Mouse (Mus musculus) adrenal gland, adult 8-10 months (tissue): ENCODE results near the gene Skap2. TPM values are rescaled to one million over a fixed set of nuclear protein-coding genes. Genes with fewer than 3 reads are reported as not detected.
A peak's percentile ranks its signal among the peaks of the same experiment; 100 is the strongest.

Source experiments
- DNase-seq: peaks from one replicate; pipeline ENCODE4 v3.0.0; 2022
- total RNA-seq, 4 experiments: library from RNA; stranded (reverse); gene quantifications; 2 replicates each; pipeline ENCODE4 v1.2.4; 2022

Gene Skap2
- total RNA-seq, 4 experiments from 2014 or later, result 43.7 to 73.2 (median 54.2) TPM

DNA sequence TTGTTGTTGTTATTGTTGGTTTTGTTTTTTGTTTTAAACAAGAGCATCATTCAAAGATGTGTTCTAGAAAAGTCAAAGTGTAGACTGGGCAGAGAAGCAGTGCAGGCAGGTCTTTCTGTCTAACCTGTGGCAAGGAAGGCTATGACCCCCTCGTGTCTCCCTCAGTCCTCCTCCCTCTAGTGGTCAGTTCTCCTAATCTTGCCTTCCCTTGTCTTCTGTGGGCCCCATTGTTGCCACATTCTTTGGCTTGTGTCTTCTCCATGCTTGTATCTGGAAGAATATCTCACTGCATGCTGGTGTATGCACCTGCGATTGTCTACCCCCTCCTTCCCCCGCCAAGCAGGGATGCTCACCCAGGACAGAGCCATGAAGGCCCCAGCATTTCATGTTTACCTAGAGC is 174.2 kb downstream of the Skap2 start:
- no peak for DNase-seq

GRCm38 (mm10) chr6:51833362-51833761 is 179.0 kb downstream of the Skap2 start:
- DNase-seq, result no peak

- no peak for DNase-seq
These were observed 186.7 kb downstream of the Skap2 start for GRCm38 (mm10) chr6:51825621-51826021.

DNA sequence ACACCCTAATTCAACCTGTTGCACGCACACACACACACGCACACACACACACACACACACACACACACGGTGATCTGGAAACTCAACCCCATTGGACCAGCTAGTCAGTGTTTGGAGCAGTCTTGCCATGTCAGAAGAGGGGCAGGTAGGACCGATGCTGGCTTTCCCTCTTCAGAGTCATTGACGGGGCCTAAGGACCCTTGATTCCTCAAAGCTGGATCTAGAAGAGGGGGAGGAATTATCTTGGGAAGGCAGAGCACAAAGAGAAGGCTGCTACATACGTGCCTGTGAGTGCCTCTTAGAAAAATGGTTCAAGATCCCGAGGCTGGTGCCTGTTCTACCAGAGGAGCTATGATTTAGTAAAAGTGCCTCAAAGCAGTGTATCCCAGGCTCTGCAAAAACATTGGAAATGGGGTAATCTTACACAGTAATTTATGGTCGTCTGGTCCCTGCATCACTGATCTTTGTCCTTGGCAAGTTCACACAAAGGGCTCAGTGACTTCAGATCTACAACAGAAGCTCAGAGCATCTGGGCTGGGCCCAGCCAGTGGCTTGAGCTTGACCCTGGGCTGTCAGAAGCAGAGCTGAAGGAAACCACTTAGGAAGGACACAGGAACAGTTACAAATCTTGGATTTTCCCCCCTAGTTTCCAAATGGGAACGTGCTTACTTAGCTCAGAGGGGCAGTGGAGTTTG is 188.1 kb downstream of the Skap2 start:
- DNase-seq, result peak; percentile 79

DNA sequence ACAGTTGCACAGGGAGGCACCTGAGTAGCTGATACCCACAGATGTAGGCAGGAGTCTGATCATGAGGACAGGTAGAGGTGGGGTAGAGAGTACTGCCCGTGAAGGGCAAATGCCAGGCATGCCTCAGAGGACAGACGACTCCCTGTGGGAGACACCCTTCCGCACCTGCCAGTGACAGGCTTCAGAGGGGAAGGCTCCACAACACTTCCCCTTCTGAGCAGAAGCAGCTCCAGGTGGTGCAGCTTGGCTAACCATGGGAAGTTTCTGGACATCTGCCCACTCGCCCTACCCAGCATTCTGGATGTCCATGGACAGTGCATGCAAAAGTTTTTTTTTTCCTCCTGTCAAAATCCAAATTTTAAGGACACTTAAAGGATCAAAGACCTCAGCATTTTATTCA is 190.3 kb downstream of the Skap2 start:
- no peak for DNase-seq

- no peak for DNase-seq
These were observed 191.5 kb downstream of the Skap2 start for GRCm38 (mm10) chr6:51820853-51821252.

DNA sequence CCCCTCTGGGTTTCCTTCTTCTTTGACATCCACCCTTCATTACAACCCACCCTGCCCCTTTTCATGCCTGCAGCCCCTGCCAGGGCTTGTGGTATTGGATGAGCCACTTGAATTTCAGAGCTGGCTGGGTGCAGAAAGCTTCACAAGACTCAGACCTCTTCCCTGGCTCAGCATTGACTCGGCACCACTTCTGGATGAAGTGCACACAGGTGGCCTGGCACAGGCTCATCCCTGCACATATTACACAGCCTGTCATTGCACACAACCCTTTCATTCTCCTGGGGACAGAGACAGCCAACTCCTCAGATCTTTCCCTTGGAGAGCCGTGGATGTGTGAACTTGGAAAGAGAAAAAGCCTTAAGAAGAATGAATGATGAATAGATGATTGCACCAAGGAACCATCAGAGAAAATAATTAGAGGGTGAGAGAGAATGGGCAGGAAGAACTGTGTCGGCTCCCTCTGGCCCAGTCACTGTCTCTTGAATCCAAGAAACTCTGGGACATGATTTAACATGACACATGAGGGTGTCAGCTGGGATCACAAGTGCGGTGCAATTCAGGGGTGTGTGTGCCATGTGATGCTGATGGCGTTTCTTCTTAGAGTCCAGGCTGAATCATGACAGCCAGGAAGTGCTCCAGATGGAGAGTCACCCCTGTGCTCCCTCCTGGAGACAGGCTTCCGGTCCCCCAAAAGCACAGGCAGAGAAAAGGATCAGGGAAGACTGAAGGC is 195.3 kb downstream of the Skap2 start:
- DNase-seq, result no peak

GRCm38 (mm10) chr6:51810906-51811305 is 201.4 kb downstream of the Skap2 start:
- no peak for DNase-seq

- no peak for DNase-seq
These were observed 203.1 kb downstream of the Skap2 start for GRCm38 (mm10) chr6:51809164-51809824.

DNA sequence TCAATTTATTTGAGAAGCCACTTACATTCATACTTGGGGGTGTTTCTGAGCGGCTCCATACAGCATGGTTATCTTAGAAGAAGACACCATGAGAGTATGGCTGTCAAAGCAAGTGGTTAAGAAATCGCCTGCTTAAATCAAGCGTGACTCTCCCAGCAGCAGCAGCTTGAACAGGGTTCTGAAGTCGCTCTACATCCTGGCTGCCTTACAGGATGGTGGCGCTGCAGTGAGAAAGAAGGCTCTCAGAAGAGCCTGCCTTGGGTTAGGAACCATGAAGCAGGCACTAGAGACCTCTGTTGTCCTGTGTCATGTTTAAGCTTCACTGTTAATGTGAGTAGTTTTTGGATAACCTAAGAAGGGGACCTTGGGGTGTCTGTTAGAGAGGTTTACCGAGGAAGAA is 204.3 kb downstream of the Skap2 start:
- no peak for DNase-seq

Other genes with a start within 250 kb of the Skap2 start
- 1 to 10 TPM in 1 of 4 experiments, under 1 TPM in 3; 0.23 to 1.1 (median 0.83) TPM for gene Hoxa1, start 145.8 kb upstream of the Skap2 start, total RNA-seq
- gene Hoxa2, start 152.3 kb upstream of the Skap2 start, total RNA-seq, result 1 to 10 TPM in 3 of 4 experiments, under 1 TPM in 1; 0.80 to 3.4 (median 2.6) TPM
- under 1 TPM; 0.17 to 0.77 (median 0.42) TPM for gene 5730596B20Rik, start 164.9 kb upstream of the Skap2 start, total RNA-seq
- gene Hoxa4, start 179.2 kb upstream of the Skap2 start, total RNA-seq, result 1 to 10 TPM; 1.9 to 3.3 (median 2.7) TPM
- 10 to 100 TPM; 10.8 to 15.6 (median 13.3) TPM for gene Hoxa5, start 192.0 kb upstream of the Skap2 start, total RNA-seq
- gene Hoxa6, start 196.2 kb upstream of the Skap2 start, total RNA-seq, result 1 to 10 TPM; 3.6 to 9.5 (median 5.2) TPM
- 1 to 10 TPM; 2.9 to 9.8 (median 6.8) TPM for gene Hoxa3, start 200.8 kb upstream of the Skap2 start, total RNA-seq
- gene Gm28308, start 200.8 kb upstream of the Skap2 start, total RNA-seq, result 1 to 10 TPM in 2 of 4 experiments, under 1 TPM in 2; 0.49 to 2.8 (median 1.4) TPM
- 10 to 100 TPM; 12.9 to 27.9 (median 19.1) TPM for gene Hoxa7, start 209.3 kb upstream of the Skap2 start, total RNA-seq
- under 1 TPM in 3 of 4 experiments, not detected in 1; 0.27 to 0.56 (median 0.55) TPM for gene Hoxa9, start 218.5 kb upstream of the Skap2 start, total RNA-seq
- gene Hoxa10, start 228.3 kb upstream of the Skap2 start, total RNA-seq, result under 1 TPM in 2 of 4 experiments, not detected in 2; 0.15 to 0.16 TPM
- not detected for gene Hoxa11, start 233.3 kb upstream of the Skap2 start, total RNA-seq
- gene Hoxa13, start 248.3 kb upstream of the Skap2 start, total RNA-seq, result not detected